7 mouse cellular contexts compared by ENCODE assay signal in the genomic region with DNA sequence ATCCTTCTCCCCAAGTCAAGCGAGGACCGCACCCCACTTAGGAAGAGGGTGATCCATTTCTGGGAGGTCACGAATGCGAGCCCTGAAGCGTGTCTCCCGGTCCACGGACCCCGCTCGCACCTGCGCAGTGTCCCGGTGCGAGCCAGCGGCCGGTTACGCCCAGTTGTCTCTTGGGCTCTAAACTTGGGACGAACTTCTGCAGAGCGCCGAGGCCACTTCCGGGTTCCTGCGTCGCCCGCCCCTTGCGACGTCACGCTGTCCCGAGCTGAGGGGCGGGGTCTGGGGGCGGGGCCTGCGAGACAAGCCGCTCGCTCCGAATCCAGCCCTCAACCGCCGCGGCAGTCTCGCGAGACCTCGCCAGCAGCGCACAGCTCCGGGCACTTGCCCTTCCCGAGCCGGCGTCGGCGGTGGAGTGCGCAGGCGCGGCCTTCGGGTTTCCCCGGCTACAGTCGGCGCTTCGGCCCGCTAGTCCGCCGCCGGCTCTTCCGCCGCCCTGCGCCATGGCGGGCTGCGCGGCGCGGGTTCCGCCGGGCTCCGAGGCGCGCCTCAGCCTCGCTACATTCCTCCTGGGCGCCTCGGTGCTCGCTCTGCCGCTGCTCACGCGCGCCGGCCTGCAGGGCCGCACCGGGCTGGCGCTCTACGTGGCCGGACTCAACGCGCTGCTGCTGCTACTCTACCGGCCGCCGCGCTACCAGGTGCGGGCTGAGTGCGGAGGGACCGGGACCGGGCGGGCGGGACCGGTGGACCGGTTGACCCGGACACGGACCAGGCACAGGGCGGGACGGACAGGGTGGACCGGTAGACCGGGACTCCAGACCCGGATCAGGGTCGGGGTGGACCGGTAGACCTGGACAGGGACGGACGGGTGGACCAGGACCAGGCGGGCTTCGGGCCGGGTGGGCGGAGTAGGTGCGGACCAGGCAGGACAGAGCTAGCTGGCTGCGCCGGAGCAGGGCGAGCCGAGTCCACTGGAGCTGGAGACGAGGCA. TPM values are rescaled to one million over a fixed set of nuclear protein-coding genes. Genes with fewer than 3 reads are reported as not detected.
A peak's percentile ranks its signal among the peaks of the same experiment; 100 is the strongest.
DNase-seq lines count a peak whose midpoint lies in the region; ATAC-seq and TF ChIP-seq lines count a peak whose summit lies in the region.

Gene Icmt, plus strand, starts transcription at position 354 of the 988 bp plus-strand sequence.

- peak; percentile 66; the same call in 1 of the 2 replicates for TF ChIP-seq POLR2A in small intestine, adult 2 months (IDR thresholded peaks at IDR 0.05; ENCODE audit: low read depth, low read length)

- intact Hi-C loops in left cerebral cortex, postnatal 4 days (cut with DNase I) = no loop called here

- peaks cover 55% of the 10 kb centered on the region for H3K4me1 ChIP-seq in embryonic facial prominence, embryonic 10.5 days
- H3K4me1 ChIP-seq in intestine, postnatal 0 days (replicated peaks; ENCODE audit: control insufficient read depth, insufficient read depth, low read length) = peaks cover 5% of the 10 kb centered on the region
- peaks cover 41% of the 10 kb centered on the region for H3K4me1 ChIP-seq in midbrain, embryonic 12.5 days
- peaks cover 13% of the 10 kb centered on the region; the same call in 1 of the 2 replicates for H3K4me1 ChIP-seq in small intestine, adult 2 months (ENCODE audit: control insufficient read depth, insufficient read depth, insufficient read length, low read length)

- ATAC-seq in intestine, postnatal 0 days = peak; percentile 97
- peak; percentile 93 for ATAC-seq in midbrain, embryonic 12.5 days (ENCODE audit: low FRiP score, low read depth)

- H3K4me3 ChIP-seq in embryonic facial prominence, embryonic 10.5 days = peak within 1 kb of the TSS; percentile 85
- H3K4me3 ChIP-seq in intestine, postnatal 0 days (ENCODE audit: low read depth, low read length) = peak within 1 kb of the TSS; percentile 87
- H3K4me3 ChIP-seq in midbrain, embryonic 12.5 days = peak within 1 kb of the TSS; percentile 81
- H3K4me3 ChIP-seq in small intestine, adult 2 months (ENCODE audit: low read depth, low read length) = peak within 1 kb of the TSS; percentile 85

- H3K9me3 ChIP-seq in embryonic facial prominence, embryonic 10.5 days = no peaks in the 10 kb centered on the region
- no peaks in the 10 kb centered on the region for H3K9me3 ChIP-seq in intestine, postnatal 0 days (ENCODE audit: control insufficient read depth)
- H3K9me3 ChIP-seq in midbrain, embryonic 12.5 days = no peaks in the 10 kb centered on the region

- DNase-seq in adrenal gland, postnatal 10 days = peak; percentile 100
- peak; percentile 100 for DNase-seq in embryonic facial prominence, embryonic 10.5 days (ENCODE audit: low spot score)
- DNase-seq in gonadal fat pad, adult 2 months (ENCODE audit: low read depth) = peak; percentile 61
- peak; percentile 100 for DNase-seq in left cerebral cortex, postnatal 4 days

- H3K9ac ChIP-seq in intestine, postnatal 0 days (ENCODE audit: low read depth, low read length) = peak within 1 kb of the TSS; percentile 86
- H3K9ac ChIP-seq in midbrain, embryonic 12.5 days (replicated peaks) = peak within 1 kb of the TSS; percentile 88

- H3K4me2 ChIP-seq in intestine, postnatal 0 days (replicated peaks; ENCODE audit: low read depth) = peak within 1 kb of the TSS; percentile 98
- H3K4me2 ChIP-seq in midbrain, embryonic 12.5 days (replicated peaks) = peak within 1 kb of the TSS; percentile 98

- peaks cover 28% of the 10 kb centered on the region for H3K36me3 ChIP-seq in embryonic facial prominence, embryonic 10.5 days (replicated peaks)
- peaks cover 16% of the 10 kb centered on the region; the same call in 1 of the 2 replicates for H3K36me3 ChIP-seq in intestine, postnatal 0 days (ENCODE audit: control insufficient read depth, insufficient read depth)
- peaks cover 25% of the 10 kb centered on the region for H3K36me3 ChIP-seq in midbrain, embryonic 12.5 days
- peaks cover 10% of the 10 kb centered on the region; the same call in 1 of the 2 replicates for H3K36me3 ChIP-seq in small intestine, adult 2 months (ENCODE audit: control insufficient read depth, insufficient read depth, low read length)

- TF ChIP-seq CTCF in intestine, postnatal 0 days (IDR thresholded peaks at IDR 0.05; ENCODE audit: low read depth) = 0 out of 2 replicates have a peak, but pooled peaks have one; percentile 5
- TF ChIP-seq CTCF in small intestine, adult 2 months (IDR thresholded peaks at IDR 0.05; ENCODE audit: extremely low read depth, insufficient read length, insufficient replicate concordance, low read depth, low read length) = no peak

- peak within 1 kb of the TSS; percentile 93 for H3K27ac ChIP-seq in embryonic facial prominence, embryonic 10.5 days (replicated peaks)
- H3K27ac ChIP-seq in intestine, postnatal 0 days (ENCODE audit: low read depth, low read length) = peak within 1 kb of the TSS; percentile 88
- H3K27ac ChIP-seq in midbrain, embryonic 12.5 days (replicated peaks) = peak within 1 kb of the TSS; percentile 63
- peak within 1 kb of the TSS; percentile 81 for H3K27ac ChIP-seq in small intestine, adult 2 months (ENCODE audit: insufficient read depth, low read depth, low read length)

- peaks cover 49% of the 10 kb centered on the region for H3K27me3 ChIP-seq in embryonic facial prominence, embryonic 10.5 days (replicated peaks; ENCODE audit: low read depth, poor library complexity, severe bottlenecking)
- peaks cover 9% of the 10 kb centered on the region; the same call in 1 of the 2 replicates for H3K27me3 ChIP-seq in intestine, postnatal 0 days (replicated peaks; ENCODE audit: control insufficient read depth, insufficient read depth, low read length)
- peaks cover 53% of the 10 kb centered on the region for H3K27me3 ChIP-seq in midbrain, embryonic 12.5 days
- H3K27me3 ChIP-seq in small intestine, adult 2 months (ENCODE audit: control insufficient read depth, insufficient read depth, low read length) = peaks cover 11% of the 10 kb centered on the region; the same call in 1 of the 2 replicates

- under 1% methylated on average over 119 of the region's 119 CpGs for WGBS in embryonic facial prominence, embryonic 10.5 days
- under 1% methylated on average over 119 of the region's 119 CpGs for WGBS in intestine, postnatal 0 days
- under 1% methylated on average over 117 of the region's 119 CpGs for WGBS in midbrain, embryonic 12.5 days
- WGBS in small intestine, adult 2 months = under 1% methylated on average over 119 of the region's 119 CpGs

RNA-seq across cellular contexts. Expression of gene Icmt, which starts in this region (rescaled TPM):
- total RNA-seq in adrenal gland, postnatal 10 days (2021) = 10 to 100 TPM; 30.4 to 31.6 TPM
- polyA plus RNA-seq in embryonic facial prominence, embryonic 10.5 days (2016; fragmentation: Nextera tagmentation; extraction: Ambion mirVana) = 29.5 and 30.2 TPM in 2 replicates
- polyA plus RNA-seq in gonadal fat pad, adult 2 months (2012; rRNA removed) = 35.4 and 38.1 TPM in 2 replicates
- polyA plus RNA-seq in intestine, postnatal 0 days (2015; fragmentation: Nextera tagmentation; extraction: Ambion mirVana) = 12.6 and 12.9 TPM in 2 replicates
- total RNA-seq in left cerebral cortex, postnatal 4 days (2021) = 10 to 100 TPM; 22.8 to 23.4 TPM
- polyA plus RNA-seq in midbrain, embryonic 12.5 days (2016; fragmentation: Nextera tagmentation; extraction: Ambion mirVana) = 22.6 and 24.5 TPM in 2 replicates
- polyA plus RNA-seq in small intestine, adult 2 months (2012; rRNA removed) = 16.5 and 26.5 TPM in 2 replicates

Comparison
In these comparisons a context has a peak if more than half of its experiments do, and no peak if none do; other contexts are left out.
1. Peak in every context shown above with its lines: DNase-seq, ATAC-seq, H3K4me3 ChIP-seq and H3K27ac ChIP-seq.